Mouse (Mus musculus) brain, embryonic 18.5 days (tissue): ENCODE data around the gene Zfp874b.
"Not testable (repeated sequence)": the region's sequence is repeated elsewhere in the genome, so short reads cannot be mapped to it uniquely, and the experiment has no call there.

Source experiments
- DNase-seq: peaks from one replicate; pipeline ENCODE4 v3.0.0-alpha.2; 2012; ENCODE audit warnings: low read depth, low spot score

The Zfp874b gene

DNA sequence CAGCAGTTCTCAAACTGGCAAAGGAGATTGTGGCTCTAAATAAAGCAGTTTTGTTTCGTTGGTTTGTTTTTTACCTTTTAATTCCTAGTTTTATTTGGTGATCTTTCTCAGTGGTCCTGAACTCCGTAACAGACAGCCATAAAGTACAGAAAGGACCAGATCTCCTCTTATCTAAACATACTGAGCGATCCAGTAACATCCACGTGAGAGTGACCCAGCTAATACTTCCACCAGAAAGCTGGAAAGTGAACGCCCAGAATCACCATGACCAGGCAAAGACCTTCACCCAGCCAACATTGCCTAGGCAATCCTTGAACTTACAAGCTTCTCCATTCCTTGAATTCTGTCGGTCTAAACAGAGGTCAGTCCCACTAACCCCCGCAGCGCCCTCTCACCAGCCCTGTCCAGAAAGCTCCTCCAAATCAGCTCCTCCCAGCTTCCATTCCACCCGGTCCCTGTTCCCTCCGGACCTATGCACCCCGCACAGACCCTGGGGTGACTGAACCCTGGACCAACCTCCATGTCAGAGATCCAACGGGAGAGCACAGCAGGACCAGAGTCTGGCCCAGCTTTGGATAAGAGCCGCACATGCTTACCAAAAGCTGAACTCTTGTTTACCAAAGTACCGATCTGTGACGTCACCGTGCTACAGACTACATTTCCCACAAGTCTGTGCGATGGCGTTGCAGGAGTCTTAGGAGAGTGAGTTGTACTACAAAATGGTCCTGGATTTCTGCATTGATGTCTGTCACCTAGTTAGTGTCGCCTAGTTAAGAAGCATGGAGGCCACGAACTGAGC lies at the start of gene Zfp874b:
Zfp874b (minus strand) TSS at position 634 of the 799 bp plus-strand sequence.
- peak; percentile 81 for DNase-seq

DNA sequence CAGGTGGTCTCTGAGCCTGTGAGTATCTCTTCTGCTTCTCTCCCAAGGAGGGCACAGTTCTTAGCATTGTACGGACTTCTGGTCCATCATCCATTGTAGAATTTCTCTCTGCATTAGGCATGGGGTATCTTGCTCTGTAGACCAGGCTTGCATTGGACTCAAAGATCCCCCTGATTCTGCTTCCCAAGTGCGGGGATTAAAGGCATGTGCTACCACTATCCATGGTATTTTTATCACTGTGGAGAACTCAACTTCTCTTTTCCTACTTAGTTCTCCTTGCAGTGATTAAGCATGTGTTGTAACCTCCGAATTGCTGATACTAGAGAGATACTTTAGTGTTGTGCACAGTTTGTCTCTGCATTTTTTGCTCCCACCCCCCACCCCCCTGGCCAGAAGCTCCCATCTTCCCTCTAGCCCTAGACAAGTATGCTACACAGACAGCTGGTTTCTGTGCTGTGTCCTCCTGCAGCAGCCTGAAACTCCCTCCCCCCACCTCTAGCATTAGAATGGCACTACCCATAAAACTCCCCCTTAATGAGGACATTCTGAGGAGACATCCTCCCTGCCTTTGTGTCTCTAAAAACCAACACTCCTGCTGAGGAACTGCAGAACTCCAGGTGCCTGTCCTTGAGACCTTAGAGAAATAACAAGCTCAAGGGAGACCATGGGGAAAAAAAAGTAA lies 43.1 kb upstream of the Zfp874b start:
- DNase-seq: no peak

DNA sequence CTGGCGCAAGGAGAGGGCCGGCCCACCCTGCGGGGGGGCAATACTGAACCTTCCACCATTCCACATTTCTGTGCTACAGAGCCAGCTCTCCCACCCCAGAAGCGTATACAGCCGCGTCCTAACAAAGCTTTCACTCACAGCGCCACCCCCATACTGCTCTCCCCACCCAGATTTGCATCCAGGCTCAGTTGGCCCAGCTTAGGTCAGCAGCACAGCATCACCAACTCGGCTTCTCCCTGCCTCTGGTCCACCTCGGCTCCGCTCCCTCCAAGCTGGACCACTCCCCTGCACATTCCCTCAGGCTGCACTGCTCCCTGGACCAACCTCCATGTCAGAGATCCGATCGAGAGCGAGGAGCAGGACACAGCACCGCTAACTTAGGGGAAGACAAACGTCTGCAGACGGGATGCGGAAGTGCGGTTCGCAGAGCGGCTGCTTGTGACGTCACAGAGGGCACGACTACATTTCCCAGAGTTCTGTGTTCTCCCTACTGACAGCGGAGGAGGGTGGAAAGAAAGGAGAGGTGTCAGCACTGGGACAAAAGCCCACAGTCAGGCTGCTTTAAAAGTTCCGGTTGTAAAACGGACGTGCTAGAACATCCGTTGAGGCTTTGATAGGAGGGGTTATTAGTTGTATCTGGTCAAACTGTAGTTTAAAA lies 41.8 kb upstream of the Zfp874b start, which contains the start of the genes Gm26965 and Zfp87:
Gm26965 (minus strand) TSS at position 399 of the 658 bp plus-strand sequence.
Zfp87 (minus strand) TSS at position 425 of the 658 bp plus-strand sequence.
- DNase-seq: peak; percentile 86

DNA sequence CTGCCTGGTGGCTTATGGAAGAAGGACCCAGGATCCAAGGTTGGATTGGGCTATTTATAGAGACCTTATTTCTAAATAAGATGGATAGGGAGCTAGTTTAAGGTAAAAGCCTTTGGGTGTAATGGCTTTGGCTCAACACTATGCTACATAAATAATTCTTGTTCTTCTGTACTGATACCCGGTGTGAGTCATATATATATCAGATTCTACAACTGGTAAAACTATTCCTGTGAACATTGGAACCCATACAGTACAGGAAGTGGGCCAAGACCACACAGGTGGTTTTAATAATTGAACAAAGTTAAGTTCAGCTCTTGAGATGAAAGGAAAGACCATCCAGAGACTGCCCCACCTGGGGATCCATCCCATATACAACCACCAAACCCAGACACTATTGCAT lies 16.9 kb upstream of the Zfp874b start:
- DNase-seq: no peak

DNA sequence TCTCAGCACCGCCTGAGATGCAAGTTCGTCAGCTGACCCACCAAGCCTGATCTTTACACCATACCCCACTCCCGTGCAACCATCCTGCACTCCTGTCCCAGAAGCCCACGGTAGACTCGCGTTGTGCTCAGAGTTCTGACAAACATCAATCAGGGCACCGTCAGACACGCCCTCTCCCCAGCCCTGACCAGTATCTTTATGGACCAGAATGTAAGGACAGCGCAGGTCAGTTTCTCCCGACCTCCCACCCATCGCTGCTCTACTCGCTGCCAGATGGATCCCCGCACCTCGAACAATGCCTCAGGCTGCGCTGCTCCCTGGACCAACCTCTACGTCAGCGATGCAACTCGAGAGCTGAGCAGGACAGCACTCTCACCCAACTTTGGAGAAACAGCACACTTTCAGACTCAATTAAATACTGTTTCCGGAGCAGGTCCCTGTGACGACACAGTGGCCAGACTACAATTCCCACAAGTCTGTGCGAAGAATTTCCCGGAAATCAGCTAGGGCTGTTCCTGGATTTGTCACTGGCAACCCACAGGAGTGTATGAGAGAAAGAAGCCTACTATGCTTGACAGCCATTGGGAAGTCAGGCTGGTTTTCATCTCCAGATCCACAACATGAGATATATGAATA lies 16.1 kb upstream of the Zfp874b start, which contains the start of gene Zfp58:
Zfp58 (minus strand) TSS at position 472 of the 636 bp plus-strand sequence.
- DNase-seq: peak; percentile 83

DNA sequence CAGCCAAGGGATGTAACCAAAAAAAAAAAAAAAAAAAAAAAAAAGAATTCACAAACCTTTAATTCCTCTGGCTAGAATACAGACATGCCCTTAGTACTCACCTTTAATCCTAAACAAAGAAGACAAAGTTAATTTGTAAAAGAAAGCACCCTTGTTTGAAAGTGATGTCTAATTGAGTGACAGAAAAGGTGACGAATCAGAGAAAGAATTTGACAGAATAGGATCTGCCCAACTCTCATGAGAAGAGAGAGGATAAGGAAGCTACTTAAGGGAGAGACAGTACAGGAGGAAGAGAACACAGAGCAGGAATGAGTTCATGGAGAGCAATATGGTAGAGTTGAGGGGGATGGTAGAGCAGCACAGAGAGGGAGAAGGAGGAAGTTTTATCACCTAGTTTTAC lies 11.6 kb upstream of the Zfp874b start:
- DNase-seq: no peak

DNA sequence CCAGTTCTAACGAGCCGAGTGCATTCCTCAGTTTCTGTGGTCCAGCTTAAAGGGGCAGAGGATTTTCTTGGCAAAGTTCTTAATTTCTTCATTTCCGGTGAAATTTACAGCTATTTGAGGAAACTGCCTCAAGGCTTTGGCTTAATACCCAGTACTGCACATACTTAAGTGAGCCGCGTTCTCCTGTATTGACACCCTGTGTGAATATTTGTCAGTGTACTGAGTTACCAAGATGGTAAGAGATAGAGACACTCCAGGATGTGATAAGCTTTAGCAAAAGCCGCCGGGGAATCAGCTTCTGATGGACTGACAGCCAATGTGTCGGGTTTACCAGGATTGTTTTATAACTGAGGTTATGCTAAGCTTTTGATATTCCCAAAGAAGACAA lies 360 bp upstream of the Zfp874b start:
- DNase-seq: no peak

DNA sequence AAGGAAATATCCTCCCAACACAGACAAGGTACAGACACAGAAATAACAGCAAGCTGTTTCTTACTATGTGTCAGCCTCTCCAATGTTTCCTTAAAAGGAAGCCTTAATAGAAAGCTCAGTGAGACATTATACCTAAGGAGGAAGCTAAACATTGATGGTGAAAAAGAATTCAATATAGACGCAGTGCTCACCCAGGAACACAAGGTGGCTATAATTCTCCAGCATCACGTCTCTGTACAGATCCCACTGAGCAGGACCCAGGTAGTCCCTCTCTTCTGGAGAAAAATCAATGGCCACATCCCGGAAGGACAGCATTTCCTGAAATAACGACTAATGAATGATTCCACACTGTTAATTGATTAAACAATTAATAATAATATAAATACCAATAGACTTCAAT lies 2.5 kb downstream of the Zfp874b start:
- no peak for DNase-seq

DNA sequence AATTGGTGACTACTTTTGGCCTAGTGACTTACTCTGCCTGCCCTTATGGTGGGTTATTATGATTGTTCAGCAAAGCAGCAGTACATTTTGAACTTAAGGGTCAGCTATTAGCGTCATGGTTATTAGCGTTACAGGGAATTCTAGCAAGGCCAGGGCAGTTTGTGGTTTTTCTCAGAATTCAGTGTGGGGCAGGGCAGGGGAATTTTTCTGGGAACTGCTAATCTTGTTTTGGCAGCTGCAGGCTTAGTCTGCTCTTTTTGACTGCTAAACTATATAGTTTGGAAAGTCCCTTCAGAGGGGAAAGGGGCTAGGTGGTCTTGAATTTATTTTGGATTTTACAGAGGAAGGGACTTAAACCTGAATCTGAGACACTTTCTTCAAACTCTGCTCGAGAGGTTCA lies 14.8 kb downstream of the Zfp874b start:
- DNase-seq: no peak

DNA sequence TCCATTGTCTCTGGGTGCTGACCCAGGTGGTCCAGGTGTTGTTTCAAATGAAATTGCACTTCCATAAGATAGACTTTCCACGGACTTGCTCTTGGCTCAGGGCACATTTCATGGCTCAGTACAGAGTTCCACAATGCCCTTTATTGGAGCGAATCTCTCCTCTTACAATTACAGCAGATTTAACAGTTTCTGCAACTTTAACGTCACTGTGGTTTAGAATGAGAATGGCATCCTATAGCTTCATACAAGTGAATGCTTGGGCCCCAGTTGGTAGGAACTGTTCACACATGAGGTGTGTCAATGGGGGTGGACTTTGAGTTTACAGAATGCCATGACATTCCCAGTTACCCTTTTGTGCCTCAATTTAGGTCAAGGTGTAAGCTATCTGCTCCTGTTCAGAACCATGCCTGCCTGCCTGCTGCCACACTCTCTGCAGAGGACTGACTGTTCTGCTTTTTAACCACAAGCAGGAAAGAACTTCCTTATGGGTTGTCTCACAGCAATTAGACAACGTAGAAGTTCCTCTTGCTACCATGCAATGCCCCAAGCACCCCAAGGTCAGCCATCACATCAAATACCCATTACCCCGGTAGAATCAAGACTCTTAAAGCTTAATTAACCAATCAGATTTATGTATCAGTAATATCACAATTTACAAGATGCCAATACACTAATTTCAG lies 20.4 kb downstream of the Zfp874b start:
- not testable (repeated sequence) for DNase-seq

DNA sequence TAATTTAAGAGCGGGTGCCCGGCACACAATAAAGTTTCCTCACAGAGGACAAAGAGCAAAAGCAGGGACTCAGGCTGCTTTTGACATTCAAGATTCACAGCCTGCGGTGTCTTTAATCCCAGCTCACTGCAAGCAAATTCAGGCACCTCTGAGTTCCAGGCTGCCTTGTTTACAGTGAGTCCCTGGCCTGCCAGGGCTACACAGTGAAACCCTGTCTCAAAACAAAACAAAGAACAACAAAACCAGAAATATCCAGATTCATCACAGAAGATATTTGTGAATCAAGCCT lies 32.1 kb downstream of the Zfp874b start:
- DNase-seq: no peak

DNA sequence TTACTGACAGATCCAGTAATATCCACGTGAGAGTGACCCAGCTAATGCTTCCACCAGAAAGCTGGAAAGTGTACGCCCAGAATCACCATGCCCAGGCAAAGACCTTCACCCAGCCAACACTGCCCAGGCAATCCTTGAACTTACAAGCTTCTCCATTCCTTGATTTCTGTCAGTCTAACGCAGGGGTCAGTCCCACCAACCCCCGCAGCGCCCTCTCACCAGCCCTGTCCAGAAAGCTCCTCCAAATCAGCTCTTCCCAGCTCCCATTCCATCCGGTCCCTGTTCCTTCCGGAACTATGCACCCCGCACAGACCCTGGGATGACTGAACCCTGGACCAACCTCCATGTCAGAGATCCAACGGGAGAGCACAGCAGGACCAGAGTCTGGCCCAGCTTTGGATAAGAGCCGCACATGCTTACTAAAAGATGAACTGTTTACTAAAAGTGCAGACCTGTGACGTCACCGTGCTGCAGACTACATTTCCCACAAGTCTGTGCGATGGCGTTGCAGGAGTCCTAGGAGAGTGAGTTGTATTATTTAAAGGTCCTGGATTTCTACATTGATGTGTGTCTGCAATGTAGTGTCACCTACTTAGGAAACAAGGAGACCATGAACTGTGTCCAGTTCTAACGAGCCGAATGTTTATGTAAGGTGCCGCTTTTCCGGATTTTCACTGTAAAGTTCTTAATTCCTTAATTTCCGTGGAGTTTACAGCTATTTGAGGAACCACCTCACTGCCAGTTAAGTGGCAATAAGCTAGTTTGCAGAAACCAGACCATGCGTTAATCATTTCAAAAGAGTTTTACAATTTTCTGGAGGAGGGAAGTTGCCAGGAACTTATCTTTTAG lies 32.7 kb downstream of the Zfp874b start, which contains the start of gene Zfp874a:
Zfp874a (minus strand) TSS at position 453 of the 849 bp plus-strand sequence.
- peak; percentile 72 for DNase-seq

DNA sequence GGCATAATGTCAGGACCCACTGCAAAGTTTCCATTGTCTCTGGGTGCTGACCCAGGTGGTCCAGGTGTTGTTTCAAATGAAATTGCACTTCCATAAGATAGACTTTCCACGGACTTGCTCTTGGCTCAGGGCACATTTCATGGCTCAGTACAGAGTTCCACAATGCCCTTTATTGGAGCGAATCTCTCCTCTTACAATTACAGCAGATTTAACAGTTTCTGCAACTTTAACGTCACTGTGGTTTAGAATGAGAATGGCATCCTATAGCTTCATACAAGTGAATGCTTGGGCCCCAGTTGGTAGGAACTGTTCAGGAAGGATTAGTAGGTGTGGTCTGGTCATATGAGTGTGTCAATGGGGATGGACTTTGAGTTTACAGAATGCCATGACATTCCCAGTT lies 47.0 kb downstream of the Zfp874b start:
- DNase-seq: not testable (repeated sequence)

DNA sequence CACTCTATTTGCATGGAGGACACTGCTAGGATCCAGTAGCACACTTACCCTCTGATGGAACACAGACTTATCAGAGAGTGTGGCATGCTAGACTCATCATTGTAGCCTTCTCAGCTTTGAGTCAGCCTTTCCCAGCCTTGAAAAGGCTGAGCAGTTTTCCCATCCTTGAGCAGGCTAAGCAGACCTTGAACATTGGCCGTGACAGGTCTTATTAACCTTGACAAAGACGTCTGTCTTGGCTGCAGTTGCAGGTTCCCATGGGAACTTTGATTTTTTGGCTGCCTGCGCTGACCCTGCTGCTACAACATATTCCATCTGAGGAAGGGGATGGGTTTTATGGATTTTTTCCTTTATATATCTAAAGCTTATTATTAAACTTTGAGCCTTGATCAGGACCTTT lies 55.9 kb downstream of the Zfp874b start:
- DNase-seq: no peak

DNA sequence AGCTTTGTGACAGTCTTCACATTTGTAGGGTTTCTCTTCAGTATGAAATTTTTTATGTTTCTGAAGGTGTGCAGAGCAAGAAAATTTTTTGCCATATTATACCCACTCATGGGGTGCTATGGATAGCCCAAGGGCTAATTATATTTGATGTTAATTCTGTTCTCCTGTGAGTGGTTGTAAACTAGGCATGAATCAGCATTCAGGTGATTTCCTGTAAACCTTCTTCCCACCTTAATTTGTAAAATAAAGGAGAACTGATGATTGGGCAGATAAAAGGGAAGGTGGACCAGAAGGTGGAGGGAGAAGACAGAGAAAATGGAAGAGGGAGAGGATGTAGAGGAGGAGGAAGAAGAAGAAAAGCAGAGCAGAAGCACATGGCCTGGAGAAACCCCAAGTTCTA lies 58.4 kb downstream of the Zfp874b start:
- not testable (repeated sequence) for DNase-seq

DNA sequence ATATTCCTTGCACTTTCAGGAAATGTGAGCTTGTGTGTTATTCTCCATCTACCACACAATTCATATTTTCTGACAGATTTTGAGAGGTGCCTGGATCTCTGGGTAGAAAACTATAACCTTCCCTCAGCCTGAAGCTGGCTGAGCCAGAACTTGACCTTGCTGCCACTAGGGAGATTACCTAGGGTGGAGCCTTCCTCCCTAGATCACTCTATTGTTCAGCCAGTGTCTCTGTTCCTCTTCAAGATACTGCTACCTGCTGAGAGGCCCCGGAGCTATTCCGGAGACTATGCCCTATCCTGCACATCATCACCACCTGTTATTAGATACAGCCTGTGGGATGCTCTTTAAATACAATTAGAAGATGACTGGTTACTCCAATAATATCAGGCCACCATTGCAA lies 61.5 kb downstream of the Zfp874b start:
- not testable (repeated sequence) for DNase-seq
